Mouse (Mus musculus): ENCODE results near the gene Plekhb1. TPM values are rescaled to one million over a fixed set of nuclear protein-coding genes. Genes with fewer than 3 reads are reported as not detected.

The Plekhb1 gene
- total and polyA plus RNA-seq, 2 experiments from 2014 or later = 1.1 to 2.7 TPM

DNA sequence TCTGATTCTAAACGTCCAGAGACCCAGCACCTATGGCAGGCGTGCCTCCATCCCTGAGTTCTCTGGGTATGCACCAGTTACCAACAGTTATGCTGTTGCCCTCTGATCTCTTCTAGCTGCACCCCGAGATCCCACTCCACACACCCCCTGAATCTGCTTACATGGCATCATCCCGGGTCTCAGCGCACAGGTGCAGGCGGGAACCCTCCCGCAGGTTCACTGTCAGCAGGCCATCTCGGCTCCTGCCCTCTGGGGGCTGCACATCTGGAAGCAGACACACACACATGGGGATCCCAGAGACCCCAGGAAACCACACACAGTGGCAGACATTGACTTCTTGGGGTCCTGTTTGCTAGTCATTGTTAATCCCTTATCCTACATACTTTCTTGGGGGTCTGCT, 7.8 kb downstream of the Plekhb1 start:
- H3K36me3 ChIP-seq (replicated peaks; ENCODE audit: control insufficient read depth, insufficient read depth, low read length) = no peaks in the 10 kb centered on the region
- no peak for TF ChIP-seq CTCF (IDR thresholded peaks at IDR 0.05; ENCODE audit: low read depth)
- TF ChIP-seq EP300 (IDR thresholded peaks at IDR 0.05; ENCODE audit: low read depth) = no peak
- ATAC-seq (ENCODE audit: insufficient read depth, low read depth) (no peak), DNase-seq (ENCODE audit: low spot score) (no peak)
- H3K27ac ChIP-seq (ENCODE audit: low read depth) = no peak overlapping the region
- no peaks in the 10 kb centered on the region for H3K27me3 ChIP-seq (ENCODE audit: control insufficient read depth, insufficient read depth, low read length)
- H3K4me3 ChIP-seq (ENCODE audit: low read depth, low read length) = no peak overlapping the region
- 79% methylated on average over 8 of the region's 8 CpGs for WGBS
- no peak overlapping the region for H3K9ac ChIP-seq (replicated peaks; ENCODE audit: low read depth, low read length)
- no peak overlapping the region for H3K4me2 ChIP-seq (ENCODE audit: low read depth, low read length)
- no peaks in the 10 kb centered on the region for H3K9me3 ChIP-seq (replicated peaks; ENCODE audit: control insufficient read depth, low read length)
- H3K4me1 ChIP-seq (ENCODE audit: control insufficient read depth, insufficient read depth) = no peaks in the 10 kb centered on the region

DNA sequence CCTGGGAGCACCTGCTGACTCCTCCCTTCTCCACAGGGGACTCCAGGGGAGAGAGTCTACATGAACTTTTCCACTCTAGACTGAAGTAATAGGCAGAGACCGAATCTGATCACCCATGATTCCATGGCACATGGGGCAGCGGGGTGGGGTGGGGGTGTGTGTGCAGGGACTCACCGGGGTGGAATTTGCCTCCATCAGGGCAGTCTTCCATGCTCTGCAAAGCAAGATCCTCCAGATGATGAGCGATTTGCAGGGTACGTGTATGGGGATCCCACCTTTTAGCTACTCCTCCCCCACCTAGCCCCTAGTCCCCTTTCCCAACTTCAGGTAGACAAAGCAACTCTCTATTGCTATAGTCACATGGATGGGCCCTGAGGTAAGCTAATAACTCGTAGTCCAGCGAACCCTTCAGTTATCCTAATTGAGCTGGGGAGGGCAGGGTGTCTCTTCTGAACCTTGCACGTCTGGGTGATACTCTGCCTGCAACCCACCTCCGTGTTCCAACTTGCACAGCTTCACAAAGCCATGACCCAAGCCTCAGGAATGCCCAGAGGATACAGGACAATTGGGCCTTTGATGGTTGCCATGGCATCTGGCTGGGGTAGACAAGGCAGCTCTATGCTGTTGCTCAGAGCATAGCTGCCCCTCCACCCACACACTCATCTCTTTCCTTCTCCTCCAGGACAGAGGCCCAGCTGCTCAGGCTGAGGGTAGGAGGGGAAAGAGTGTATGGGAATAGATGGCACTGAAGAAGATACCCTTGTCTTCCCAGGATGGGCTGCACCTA, 8.5 kb downstream of the Plekhb1 start:
- TF ChIP-seq EP300 (IDR thresholded peaks at IDR 0.05; ENCODE audit: low read depth) = no peak
- no peak for TF ChIP-seq CTCF (IDR thresholded peaks at IDR 0.05; ENCODE audit: low read depth)
- H3K9me3 ChIP-seq (replicated peaks; ENCODE audit: control insufficient read depth, low read length) = no peaks in the 10 kb centered on the region
- no peaks in the 10 kb centered on the region for H3K36me3 ChIP-seq (replicated peaks; ENCODE audit: control insufficient read depth, insufficient read depth, low read length)
- ATAC-seq (ENCODE audit: insufficient read depth, low read depth) (no peak), DNase-seq (ENCODE audit: low spot score) (no peak)
- H3K4me1 ChIP-seq (ENCODE audit: control insufficient read depth, insufficient read depth) = no peaks in the 10 kb centered on the region
- 79% methylated on average over 9 of the region's 9 CpGs for WGBS
- H3K4me3 ChIP-seq (ENCODE audit: low read depth, low read length) = no peak overlapping the region
- no peak overlapping the region for H3K27ac ChIP-seq (ENCODE audit: low read depth)
- no peak overlapping the region for H3K4me2 ChIP-seq (ENCODE audit: low read depth, low read length)
- no peak overlapping the region for H3K9ac ChIP-seq (replicated peaks; ENCODE audit: low read depth, low read length)
- H3K27me3 ChIP-seq (ENCODE audit: control insufficient read depth, insufficient read depth, low read length) = no peaks in the 10 kb centered on the region

DNA sequence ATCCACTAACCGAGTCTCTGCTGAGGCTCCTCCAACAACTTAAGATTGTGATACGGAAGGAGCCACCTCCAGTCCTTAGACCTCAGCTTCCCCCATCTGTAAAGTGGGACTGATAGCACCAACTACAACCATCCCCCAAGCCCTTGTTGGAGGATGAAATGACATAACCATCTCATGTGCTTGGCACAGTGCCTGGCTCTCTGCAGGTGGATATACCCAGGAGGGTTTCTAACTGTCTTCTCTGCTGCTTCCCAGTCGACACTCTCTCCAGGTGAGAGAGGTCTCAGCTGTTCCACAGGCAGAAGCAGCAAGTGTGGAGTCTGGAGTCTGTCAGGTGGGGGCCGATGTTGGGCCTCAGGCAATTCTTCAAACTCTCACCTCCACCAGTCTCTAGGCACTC, 11.2 kb downstream of the Plekhb1 start:
- Histone ChIP-seq H3K27me3 (ENCODE audit: control insufficient read depth, insufficient read depth, low read length) (no peaks in the 10 kb centered on the region), H3K4me1 (ENCODE audit: control insufficient read depth, insufficient read depth) (no peaks in the 10 kb centered on the region), H3K9me3 (replicated peaks; ENCODE audit: control insufficient read depth, low read length) (no peaks in the 10 kb centered on the region), H3K9ac (replicated peaks; ENCODE audit: low read depth, low read length) (no peak overlapping the region), H3K4me3 (ENCODE audit: low read depth, low read length) (no peak overlapping the region), H3K27ac (ENCODE audit: low read depth) (no peak overlapping the region), H3K4me2 (ENCODE audit: low read depth, low read length) (no peak overlapping the region), H3K36me3 (replicated peaks; ENCODE audit: control insufficient read depth, insufficient read depth, low read length) (no peaks in the 10 kb centered on the region)
- ATAC-seq (ENCODE audit: insufficient read depth, low read depth) (no peak), DNase-seq (ENCODE audit: low spot score) (no peak)
- no peak for TF ChIP-seq EP300 (IDR thresholded peaks at IDR 0.05; ENCODE audit: low read depth)
- TF ChIP-seq CTCF (IDR thresholded peaks at IDR 0.05; ENCODE audit: low read depth) = no peak
- 64% methylated on average over 4 of the region's 4 CpGs for WGBS

- WGBS = 72% methylated on average over 6 of the region's 6 CpGs
- H3K9ac ChIP-seq (replicated peaks; ENCODE audit: low read depth, low read length) = no peak overlapping the region
- no peaks in the 10 kb centered on the region for H3K9me3 ChIP-seq (replicated peaks; ENCODE audit: control insufficient read depth, low read length)
- H3K36me3 ChIP-seq (replicated peaks; ENCODE audit: control insufficient read depth, insufficient read depth, low read length) = no peaks in the 10 kb centered on the region; the same call in 1 of the 2 replicates
- no peaks in the 10 kb centered on the region for H3K27me3 ChIP-seq (ENCODE audit: control insufficient read depth, insufficient read depth, low read length)
- H3K27ac ChIP-seq (ENCODE audit: low read depth) = no peak overlapping the region
- DNase-seq (ENCODE audit: low spot score) (no peak), ATAC-seq (ENCODE audit: insufficient read depth, low read depth) (no peak)
- H3K4me3 ChIP-seq (ENCODE audit: low read depth, low read length) = no peak overlapping the region
- no peaks in the 10 kb centered on the region for H3K4me1 ChIP-seq (ENCODE audit: control insufficient read depth, insufficient read depth)
- no peak for TF ChIP-seq EP300 (IDR thresholded peaks at IDR 0.05; ENCODE audit: low read depth)
- TF ChIP-seq CTCF (IDR thresholded peaks at IDR 0.05; ENCODE audit: low read depth) = no peak
- no peak overlapping the region for H3K4me2 ChIP-seq (ENCODE audit: low read depth, low read length)
Measured at GRCm38 (mm10) chr7:100650421-100650820, 11.8 kb downstream of the Plekhb1 start.

DNA sequence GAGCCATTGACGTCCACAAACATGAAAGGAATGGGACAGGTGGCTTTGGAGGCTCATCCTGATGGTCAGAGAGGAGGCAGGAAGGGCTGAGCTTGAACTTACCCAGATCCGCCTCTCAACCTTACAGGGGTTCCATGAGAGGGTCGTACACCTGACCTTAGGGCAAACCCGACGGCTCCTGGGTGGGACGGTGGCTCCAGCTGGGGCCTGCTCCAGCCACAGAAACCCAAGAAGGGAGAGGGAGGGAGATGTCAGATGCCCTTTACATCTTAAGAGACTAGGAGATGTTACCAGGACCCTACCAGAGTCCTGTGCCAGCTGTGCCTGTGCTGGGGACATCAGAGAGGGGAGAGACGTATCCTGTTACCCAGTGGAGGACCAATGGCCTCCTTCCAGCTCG, 12.4 kb downstream of the Plekhb1 start:
- no peak for TF ChIP-seq EP300 (IDR thresholded peaks at IDR 0.05; ENCODE audit: low read depth)
- no peak for TF ChIP-seq CTCF (IDR thresholded peaks at IDR 0.05; ENCODE audit: low read depth)
- no peak for DNase-seq (ENCODE audit: low spot score)
- H3K4me1 ChIP-seq (ENCODE audit: control insufficient read depth, insufficient read depth) = no peaks in the 10 kb centered on the region
- whole genome bisulfite sequencing = 81% methylated on average over 8 of the region's 8 CpGs
- H3K4me2 ChIP-seq (ENCODE audit: low read depth, low read length) = no peak overlapping the region
- H3K9me3 ChIP-seq (replicated peaks; ENCODE audit: control insufficient read depth, low read length) = no peaks in the 10 kb centered on the region
- ATAC-seq (ENCODE audit: insufficient read depth, low read depth) = no peak
- H3K36me3 ChIP-seq (replicated peaks; ENCODE audit: control insufficient read depth, insufficient read depth, low read length) = no peaks in the 10 kb centered on the region; the same call in 1 of the 2 replicates
- no peak overlapping the region for H3K27ac ChIP-seq (ENCODE audit: low read depth)
- no peaks in the 10 kb centered on the region for H3K27me3 ChIP-seq (ENCODE audit: control insufficient read depth, insufficient read depth, low read length)
- no peak overlapping the region for H3K9ac ChIP-seq (replicated peaks; ENCODE audit: low read depth, low read length)
- H3K4me3 ChIP-seq (ENCODE audit: low read depth, low read length) = no peak overlapping the region

DNA sequence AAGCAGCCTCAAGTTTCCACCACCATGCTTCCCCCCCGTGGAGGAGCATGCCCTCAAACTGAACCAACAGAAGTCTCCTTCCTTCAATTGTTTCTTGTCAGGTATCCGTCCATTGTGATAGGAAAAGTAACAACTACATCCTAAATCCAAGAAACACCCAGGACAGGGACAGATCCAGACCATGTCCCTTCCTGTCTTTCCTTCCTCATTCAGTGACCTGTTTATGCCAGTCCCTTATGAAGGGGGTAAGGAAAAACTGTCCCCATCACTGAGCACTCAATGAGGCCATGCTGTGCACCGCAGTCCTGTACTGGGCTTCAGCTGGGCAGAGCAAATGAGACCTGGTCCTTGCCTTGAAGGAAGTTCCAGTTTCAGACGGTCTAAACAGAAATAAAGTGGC, 13.1 kb downstream of the Plekhb1 start:
- no peaks in the 10 kb centered on the region for H3K9me3 ChIP-seq (replicated peaks; ENCODE audit: control insufficient read depth, low read length)
- no peaks in the 10 kb centered on the region; the same call in 1 of the 2 replicates for H3K36me3 ChIP-seq (replicated peaks; ENCODE audit: control insufficient read depth, insufficient read depth, low read length)
- TF ChIP-seq EP300 (IDR thresholded peaks at IDR 0.05; ENCODE audit: low read depth) (no peak), CTCF (IDR thresholded peaks at IDR 0.05; ENCODE audit: low read depth) (no peak)
- H3K4me2 ChIP-seq (ENCODE audit: low read depth, low read length) = no peak overlapping the region
- DNase-seq (ENCODE audit: low spot score) (no peak), ATAC-seq (ENCODE audit: insufficient read depth, low read depth) (no peak)
- H3K27me3 ChIP-seq (ENCODE audit: control insufficient read depth, insufficient read depth, low read length) = no peaks in the 10 kb centered on the region
- H3K9ac ChIP-seq (replicated peaks; ENCODE audit: low read depth, low read length) = no peak overlapping the region
- no peak overlapping the region for H3K4me3 ChIP-seq (ENCODE audit: low read depth, low read length)
- peak overlapping the region; percentile 11; the same call in 1 of the 2 replicates for H3K27ac ChIP-seq (ENCODE audit: low read depth)
- 71% methylated on average over 4 of the region's 4 CpGs for WGBS
- H3K4me1 ChIP-seq (ENCODE audit: control insufficient read depth, insufficient read depth) = no peaks in the 10 kb centered on the region

All from heart, postnatal 0 days (tissue).